Mouse (Mus musculus) heart, adult 18-20 months (tissue): ENCODE measurements around the gene Madd. TPM values are rescaled to one million over a fixed set of nuclear protein-coding genes. Genes with fewer than 3 reads are reported as not detected.

Experiments used
- DNase-seq, 2 experiments: peaks; one replicate each; pipeline ENCODE4 v3.0.0; 2021 to 2022; ENCODE audit warnings: mixed read lengths in 1 of 2
- total RNA-seq, 2 experiments: library from RNA; stranded (reverse); gene quantifications; 2 replicates each; pipeline ENCODE4 v1.2.3; 2021

The Madd gene
- total RNA-seq, 2 experiments from 2014 or later, result 6.0 to 6.1 TPM

DNA sequence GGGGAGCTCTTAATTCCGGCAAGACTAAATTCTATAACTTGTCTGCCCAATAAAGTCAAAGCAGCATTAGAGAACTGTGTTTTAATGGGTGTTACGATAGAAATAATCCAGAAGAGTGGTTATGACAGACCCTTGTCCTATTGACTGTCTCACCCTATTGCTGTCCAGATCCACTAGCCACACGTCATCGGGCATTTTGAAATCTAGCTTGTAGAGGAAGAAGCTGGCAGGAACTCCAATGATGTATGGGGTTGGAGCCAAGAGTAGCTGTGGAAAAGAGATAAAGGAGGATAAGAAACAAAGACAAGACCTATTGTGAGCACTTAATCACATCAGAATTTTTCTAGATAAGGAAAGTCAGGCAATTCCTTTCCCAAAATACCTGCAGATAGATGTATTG lies 8.1 kb downstream of the Madd start:
- DNase-seq, result no peak

- no peak for DNase-seq
Measured at GRCm38 (mm10) chr2:91169587-91170322, 13.9 kb downstream of the Madd start.

DNA sequence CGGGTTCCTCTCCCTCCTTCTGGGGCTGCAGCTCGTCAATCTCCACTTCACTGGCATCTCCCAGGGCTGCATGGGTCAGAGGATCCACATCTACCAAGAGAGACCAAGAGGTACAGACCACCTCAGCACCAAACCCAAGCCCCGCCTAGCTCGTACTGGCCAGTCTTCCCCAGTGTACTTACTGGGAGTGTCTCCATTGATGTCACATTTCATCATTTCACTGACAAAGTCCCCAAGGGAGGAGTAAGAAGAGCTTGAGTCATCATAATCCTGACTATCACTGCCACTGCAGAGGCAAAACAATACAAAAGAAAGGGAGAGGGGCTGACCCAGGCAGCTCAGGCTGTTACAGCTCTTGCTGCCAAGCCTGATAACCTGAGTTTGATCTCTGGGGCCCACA lies 16.0 kb downstream of the Madd start:
- no peak for DNase-seq

GRCm38 (mm10) chr2:91164991-91165390 lies 18.6 kb downstream of the Madd start:
- no peak for DNase-seq

DNA sequence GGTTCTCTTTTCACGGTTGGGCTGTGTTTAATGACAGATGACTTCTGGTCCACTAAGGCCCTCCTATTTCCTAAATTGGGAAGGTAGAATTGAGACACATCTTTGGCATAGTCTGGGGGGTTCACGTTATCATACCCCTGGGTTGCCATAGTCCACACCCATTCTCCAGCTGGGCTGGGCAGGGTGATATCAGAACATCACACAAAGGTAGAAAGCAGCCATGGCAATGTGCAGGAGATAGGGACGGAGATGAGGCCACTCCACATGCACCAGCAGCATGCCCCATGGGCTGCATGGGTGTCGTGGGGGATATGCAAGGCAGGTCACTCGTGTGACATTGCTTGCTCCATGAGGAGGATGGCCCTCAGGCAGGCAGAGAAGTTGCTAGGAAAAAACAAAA lies 20.1 kb downstream of the Madd start:
- no peak for DNase-seq

GRCm38 (mm10) chr2:91162952-91163351 lies 20.7 kb downstream of the Madd start:
- DNase-seq, result no peak

GRCm38 (mm10) chr2:91160591-91160990 lies 23.0 kb downstream of the Madd start:
- DNase-seq, result peak; percentile 18 to 33

GRCm38 (mm10) chr2:91157002-91157752 lies 26.5 kb downstream of the Madd start:
- no peak for DNase-seq

GRCm38 (mm10) chr2:91154091-91154490 lies 29.5 kb downstream of the Madd start:
- no peak for DNase-seq

DNA sequence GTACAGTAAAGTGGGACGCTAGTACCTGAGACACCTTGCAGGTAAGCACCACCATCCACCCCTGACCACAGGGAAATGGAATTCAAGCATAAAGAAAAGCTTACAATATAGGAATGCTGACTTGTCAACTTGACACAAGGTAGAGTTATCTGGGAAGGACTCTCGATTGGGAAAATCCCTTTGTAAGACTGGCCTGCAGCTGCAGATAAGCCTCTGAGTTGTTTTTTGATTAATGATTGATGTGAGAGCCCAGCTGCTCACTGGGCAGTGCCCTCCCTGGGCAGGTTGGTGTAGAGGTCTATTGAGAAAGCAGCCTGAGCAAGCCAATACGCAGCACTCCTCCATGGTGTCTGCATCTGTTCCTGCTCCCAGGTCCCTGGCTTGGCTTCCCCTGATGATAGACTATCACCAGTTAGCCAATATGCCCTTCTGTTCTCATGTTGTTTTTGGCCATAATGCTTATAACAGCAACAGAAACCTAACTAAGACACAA lies 30.7 kb downstream of the Madd start:
- no peak for DNase-seq

- no peak for DNase-seq
Measured at GRCm38 (mm10) chr2:91151331-91151730, 32.3 kb downstream of the Madd start.

DNA sequence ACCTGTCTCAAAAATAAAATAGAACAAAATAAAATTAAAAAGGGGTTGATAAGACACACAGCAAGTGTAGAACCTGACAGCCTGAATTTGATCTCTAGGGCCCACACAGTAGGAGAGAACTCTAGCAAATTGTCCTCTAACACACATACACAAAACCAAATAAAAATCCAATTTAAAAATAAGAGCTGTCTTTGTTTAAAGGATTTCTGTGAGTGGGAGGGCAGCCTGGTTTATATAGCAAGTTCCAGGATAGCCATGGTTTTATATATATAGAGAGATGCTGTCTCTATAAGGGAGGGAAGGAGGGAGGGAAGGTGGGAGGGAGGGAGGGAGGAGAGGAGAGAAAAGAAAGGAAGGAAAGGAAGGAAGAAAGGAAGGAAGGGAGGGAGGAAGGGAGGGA lies 35.5 kb downstream of the Madd start:
- DNase-seq, result no peak

DNA sequence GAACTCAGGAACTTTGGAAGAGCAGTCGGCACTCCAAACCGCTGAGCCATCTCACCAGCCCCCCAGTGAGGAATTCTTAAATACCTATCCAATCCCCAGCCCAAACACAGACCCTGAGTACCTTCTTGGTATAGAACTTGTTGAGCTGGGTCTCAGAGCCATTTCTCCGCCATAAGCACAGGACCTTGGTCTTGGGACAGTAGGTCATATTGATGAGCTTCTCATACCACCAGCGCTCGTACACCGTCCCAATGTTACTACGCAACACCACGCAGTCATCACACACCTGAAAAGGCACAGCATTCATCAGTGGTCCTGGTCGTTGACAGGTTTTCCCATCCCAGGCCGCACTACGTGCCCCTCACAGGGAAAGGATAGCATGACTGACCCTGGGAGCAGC lies 40.2 kb downstream of the Madd start:
- no peak for DNase-seq

- no peak for DNase-seq
Measured at GRCm38 (mm10) chr2:91142920-91143319, 40.7 kb downstream of the Madd start.

- no peak for DNase-seq
Measured at GRCm38 (mm10) chr2:91139764-91140163, 43.9 kb downstream of the Madd start.

DNA sequence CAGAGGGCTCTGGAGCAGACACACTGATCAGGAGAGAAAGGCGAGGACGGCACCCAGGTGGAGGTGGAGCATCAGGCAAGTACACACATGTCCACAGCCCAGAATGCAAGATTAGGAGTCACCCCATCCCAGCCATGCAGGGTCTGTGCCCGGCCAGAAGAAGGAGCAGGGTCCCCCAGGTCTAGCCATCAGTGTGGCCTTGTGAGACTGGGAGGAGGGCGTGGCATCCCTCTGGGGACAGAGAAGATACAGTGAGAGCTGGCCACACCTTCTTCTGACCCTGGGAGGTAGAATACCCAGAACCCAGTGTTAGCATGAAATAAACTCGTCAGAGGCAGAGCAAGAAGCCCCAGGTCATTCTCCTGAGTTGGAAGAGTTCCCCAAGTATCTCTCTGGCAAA lies 44.3 kb downstream of the Madd start:
- no peak for DNase-seq

DNA sequence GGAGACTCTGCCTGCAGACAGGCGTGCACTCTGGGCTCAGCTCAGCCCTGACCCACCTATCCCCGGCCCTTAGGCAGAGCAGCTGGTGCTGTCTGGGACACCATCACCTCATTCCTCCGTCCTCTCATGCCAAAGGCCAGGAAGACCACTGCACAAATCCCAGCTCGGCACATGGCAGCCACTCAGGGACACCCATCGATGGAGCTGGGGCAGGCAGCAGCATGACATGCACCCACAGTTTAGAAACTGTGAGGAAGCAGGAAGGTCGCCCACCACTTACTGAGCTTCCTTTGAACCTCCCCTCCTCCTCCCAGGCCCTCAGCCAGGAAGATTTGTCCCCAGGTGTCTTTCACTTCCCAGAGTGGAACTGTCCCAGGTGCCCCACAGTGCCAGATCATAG lies 46.2 kb downstream of the Madd start:
- peak in 1 of 2 experiments; percentile 13 for DNase-seq

GRCm38 (mm10) chr2:91136513-91137412 lies 46.9 kb downstream of the Madd start:
- peak in 1 of 2 experiments; percentile 17 for DNase-seq

GRCm38 (mm10) chr2:91132035-91132434 lies 51.6 kb downstream of the Madd start:
- DNase-seq, result no peak

GRCm38 (mm10) chr2:91131251-91131650 lies 52.4 kb downstream of the Madd start:
- DNase-seq, result peak in 1 of 2 experiments; percentile 11

GRCm38 (mm10) chr2:91130126-91130525 lies 53.5 kb downstream of the Madd start:
- peak; percentile 64 to 75 for DNase-seq

GRCm38 (mm10) chr2:91128761-91129160 lies 54.9 kb downstream of the Madd start:
- DNase-seq, result no peak
